Mouse (Mus musculus) hindbrain, postnatal 0 days (tissue): Measurements from ENCODE around the gene Ebf1. TPM values are rescaled to one million over a fixed set of nuclear protein-coding genes. Genes with fewer than 3 reads are reported as not detected.

Experiments used
- ATAC-seq: fragments of 200-750 bp; cut with Nextera tagmentation; 2 replicates; pipeline ENCODE4 v1.8.0; 2017; ENCODE audit warnings: mild to moderate bottlenecking, moderate TSS enrichment, moderate library complexity
- DNase-seq: peaks from one replicate; pipeline ENCODE4 v3.0.0-alpha.2; 2015; ENCODE audit warnings: low spot score
- H3K27ac ChIP-seq: fragments of 300-500 bp; sonication (generic); 2 replicates; pipeline ENCODE4 v1.5.1; 2014; ENCODE audit warnings: mild to moderate bottlenecking
- H3K27me3 ChIP-seq: fragments of 300-500 bp; sonication (generic); 2 replicates; pipeline ENCODE4 v1.6.1; 2014; ENCODE audit warnings: low read length, mixed read lengths; ENCODE audit not compliant: insufficient read depth
- H3K36me3 ChIP-seq: fragments of 300-500 bp; sonication (generic); 2 replicates; pipeline ENCODE4 v1.6.1; 2014; ENCODE audit warnings: low read length, mixed read lengths; ENCODE audit not compliant: insufficient read depth
- H3K4me1 ChIP-seq: fragments of 300-500 bp; sonication (generic); 2 replicates; pipeline ENCODE4 v1.6.1; 2014; ENCODE audit warnings: antibody characterized with exemption, low read length, mixed read lengths; ENCODE audit not compliant: insufficient read depth
- H3K4me2 ChIP-seq: fragments of 300-500 bp; sonication (generic); 2 replicates; pipeline ENCODE4 v1.6.1; 2014; ENCODE audit warnings: low read depth, mild to moderate bottlenecking, low read length, moderate library complexity, mixed read lengths
- H3K4me3 ChIP-seq: fragments of 300-500 bp; sonication (generic); 2 replicates; pipeline ENCODE4 v1.5.1; 2014; ENCODE audit warnings: low read length
- H3K9ac ChIP-seq: fragments of 300-500 bp; sonication (generic); replicated peaks from 2 replicates; pipeline ENCODE4 v1.6.1; 2014; ENCODE audit warnings: mild to moderate bottlenecking, low read length, moderate library complexity, mixed read lengths
- H3K9me3 ChIP-seq: fragments of 300-500 bp; sonication (generic); 2 replicates; pipeline ENCODE4 v1.6.1; 2016; ENCODE audit warnings: low read length, mixed read lengths
- CTCF ChIP-seq: IDR thresholded peaks from 2 replicates; pipeline ENCODE4 v1.5.1; 2016; ENCODE audit warnings: antibody characterized with exemption, control low read depth, low read depth
- WGBS: fragments of 180-500 bp; shearing (Covaris S2); extraction: QIAGEN DNeasy Blood & Tissue Kit; methylation state at CpG from one replicate; pipeline ENCODE4 v1.1.7; 2014; 5-methylcytosine and 5-hydroxymethylcytosine counted together
- polyA plus RNA-seq: library from polyadenylated mRNA; unstranded; fragments of >200 nt; fragmentation: Nextera tagmentation; extraction: Ambion mirVana; gene quantifications from 2 replicates; pipeline ENCODE4 v1.2.1, GENCODE M21; 2015
- total RNA-seq: library from RNA; depleted of rRNA; stranded (reverse); fragments of >200 nt; gene quantifications from 2 replicates; pipeline ENCODE4 v1.2.3, GENCODE M21; 2014

Gene Ebf1
- total and polyA plus RNA-seq, 2 experiments from 2014 or later: 67.1 to 71.7 TPM

DNA sequence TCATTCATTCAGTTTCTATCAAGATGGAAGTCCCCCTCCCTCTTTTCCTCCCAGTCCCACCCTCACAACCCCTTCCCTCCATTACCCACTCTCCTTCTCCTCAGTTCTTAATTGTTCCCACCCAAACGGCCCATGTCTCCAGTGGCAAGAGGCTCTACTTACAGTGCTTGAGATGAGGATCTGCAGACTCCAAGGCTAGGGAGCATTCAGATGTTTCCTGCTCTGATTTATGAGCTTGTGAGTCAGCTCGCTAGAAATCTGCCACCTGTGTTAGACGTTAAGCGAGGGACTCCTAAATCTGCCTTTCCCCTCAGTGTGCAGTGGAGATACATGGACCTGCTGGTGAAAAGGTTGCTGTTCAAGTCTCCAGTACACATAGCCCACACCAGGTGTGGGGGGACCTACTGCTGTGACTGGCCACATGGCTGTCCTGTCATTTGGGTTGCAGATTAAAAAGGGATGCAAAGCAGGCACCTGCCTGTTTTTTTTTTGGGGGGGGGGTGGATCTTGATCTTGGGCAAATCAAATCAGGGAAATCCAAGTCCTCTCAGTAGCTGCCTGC lies 21.2 kb downstream of the Ebf1 start:
- ATAC-seq: no peak
- DNase-seq: no peak
- Histone ChIP-seq H3K4me3 (no peak overlapping the region), H3K4me2 (no peak overlapping the region), H3K4me1 (no peaks in the 10 kb centered on the region), H3K9ac (no peak overlapping the region), H3K27me3 (no peaks in the 10 kb centered on the region), H3K9me3 (no peaks in the 10 kb centered on the region), H3K36me3 (no peaks in the 10 kb centered on the region), H3K27ac (no peak overlapping the region)
- WGBS: 63% methylated on average over 4 of the region's 4 CpGs
- TF ChIP-seq CTCF: no peak

DNA sequence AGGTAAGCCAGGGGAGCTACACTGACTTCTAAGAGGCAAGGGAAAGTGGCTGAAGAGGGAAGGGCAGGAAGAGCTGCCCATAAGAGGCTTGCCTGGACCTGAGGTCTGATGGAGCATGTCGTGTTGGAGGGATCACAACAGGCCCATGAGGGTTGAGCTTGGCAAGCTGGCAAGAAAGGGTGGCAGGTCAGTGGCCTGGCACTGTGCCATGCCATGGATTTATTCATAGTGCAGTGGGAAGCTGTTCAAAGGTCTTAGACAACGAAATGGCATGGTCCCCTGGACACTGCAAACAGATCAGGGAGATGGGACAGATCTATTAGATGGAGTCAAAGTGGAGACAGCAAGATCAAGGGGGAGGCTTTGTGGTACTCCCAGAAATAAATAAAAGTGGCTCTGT lies 24.4 kb downstream of the Ebf1 start:
- 51% methylated on average over 2 of the region's 2 CpGs for WGBS
- DNase-seq: no peak

DNA sequence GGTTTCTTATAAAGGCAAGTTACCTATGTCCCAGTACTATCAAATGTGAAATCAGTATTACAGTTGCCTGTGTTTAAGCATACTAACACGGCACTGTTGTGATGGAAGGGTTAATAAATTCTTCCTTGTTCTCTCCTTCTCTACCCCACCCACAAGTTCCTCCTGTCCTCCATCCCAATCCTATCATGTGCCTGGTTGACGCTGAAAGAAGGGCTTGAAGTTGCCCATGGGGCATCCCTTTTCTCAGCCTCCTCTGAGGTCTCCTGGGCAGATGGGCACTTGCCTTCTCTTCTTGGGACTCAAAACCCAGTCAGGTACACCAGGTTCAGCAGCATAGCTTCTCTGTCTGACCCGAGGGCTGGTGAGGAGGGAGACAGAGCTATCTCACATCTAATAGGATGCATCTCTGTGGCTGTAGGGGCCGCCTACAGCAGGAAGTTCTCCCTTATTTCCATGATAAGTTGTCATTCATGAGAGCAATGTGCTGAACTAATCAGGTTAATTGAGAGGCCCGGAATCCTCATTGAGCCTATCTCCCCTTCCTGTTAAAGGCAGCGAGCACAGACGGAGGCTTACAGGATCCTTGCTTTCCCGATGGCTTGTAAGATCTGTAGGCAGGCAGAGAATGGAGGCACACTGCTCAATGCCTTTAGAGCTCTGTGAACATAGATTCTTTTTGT lies 37.4 kb downstream of the Ebf1 start:
- ATAC-seq (no peak), DNase-seq (no peak)
- WGBS: 46% methylated on average over 8 of the region's 8 CpGs
- no peak for TF ChIP-seq CTCF
- H3K27me3 ChIP-seq: no peaks in the 10 kb centered on the region
- no peak overlapping the region for H3K4me3 ChIP-seq
- no peak overlapping the region; the same call in 1 of the 2 replicates for H3K27ac ChIP-seq
- no peaks in the 10 kb centered on the region for H3K36me3 ChIP-seq
- H3K4me1 ChIP-seq: 0 out of 2 replicates have a peak, but pooled peaks cover 5% of the 10 kb centered on the region
- H3K9ac ChIP-seq: no peak overlapping the region
- H3K9me3 ChIP-seq: no peaks in the 10 kb centered on the region
- H3K4me2 ChIP-seq: no peak overlapping the region

More for the DNA sequence above, 24.4 kb downstream of the Ebf1 start:
- Histone ChIP-seq H3K4me1 (no peaks in the 10 kb centered on the region), H3K27me3 (no peaks in the 10 kb centered on the region), H3K4me3 (no peak overlapping the region), H3K36me3 (no peaks in the 10 kb centered on the region), H3K9ac (no peak overlapping the region), H3K9me3 (no peaks in the 10 kb centered on the region), H3K27ac (no peak overlapping the region), H3K4me2 (no peak overlapping the region)
- no peak for TF ChIP-seq CTCF
- no peak for ATAC-seq

DNA sequence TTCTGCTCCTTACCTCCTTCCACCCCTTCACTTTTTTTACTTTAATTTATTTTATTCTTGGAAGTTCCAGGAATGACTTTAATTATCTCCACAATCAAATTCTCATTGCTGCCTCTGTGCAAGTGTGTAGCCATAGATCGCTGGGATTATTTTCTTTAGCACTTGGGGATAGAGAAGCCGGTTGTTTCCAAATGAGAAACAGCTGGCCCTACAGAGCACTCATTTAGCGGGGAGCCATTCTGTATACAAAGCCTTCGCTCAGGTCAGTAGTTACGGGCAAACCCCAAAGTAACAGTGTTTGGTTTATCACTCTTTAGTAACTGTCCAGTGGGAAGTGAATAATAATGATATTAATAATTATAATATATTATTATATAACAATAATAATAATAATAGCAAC lies 38.4 kb downstream of the Ebf1 start:
- Histone ChIP-seq H3K9ac (no peak overlapping the region), H3K36me3 (no peaks in the 10 kb centered on the region), H3K4me1 (0 out of 2 replicates have a peak, but pooled peaks cover 5% of the 10 kb centered on the region), H3K4me2 (no peak overlapping the region), H3K27ac (no peak overlapping the region), H3K9me3 (no peaks in the 10 kb centered on the region), H3K27me3 (no peaks in the 10 kb centered on the region), H3K4me3 (no peak overlapping the region)
- no peak for DNase-seq
- no peak for ATAC-seq
- no peak for TF ChIP-seq CTCF
- WGBS: 50% methylated on average over 5 of the region's 5 CpGs

DNA sequence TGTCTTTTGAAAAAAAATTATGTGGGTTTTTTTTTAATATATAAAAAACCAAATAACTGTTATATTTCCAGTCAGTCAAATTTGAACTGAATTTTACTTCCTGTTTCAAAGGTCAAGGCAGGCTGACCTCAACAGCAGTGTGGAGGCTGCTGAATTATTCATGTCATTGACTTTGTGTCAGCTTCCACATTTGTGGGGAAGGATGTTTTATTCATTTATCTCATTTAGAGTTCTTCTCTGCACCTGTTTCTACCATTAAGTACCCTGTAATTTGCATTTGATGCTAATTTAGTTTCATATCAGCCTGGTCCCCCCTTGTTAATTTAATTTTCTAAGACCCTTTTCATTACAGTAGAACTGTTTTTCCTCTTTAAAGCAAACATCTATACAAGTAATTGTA lies 39.8 kb downstream of the Ebf1 start:
- TF ChIP-seq CTCF: no peak
- Histone ChIP-seq H3K27ac (no peak overlapping the region), H3K4me1 (0 out of 2 replicates have a peak, but pooled peaks cover 5% of the 10 kb centered on the region), H3K9me3 (no peaks in the 10 kb centered on the region), H3K9ac (no peak overlapping the region), H3K27me3 (no peaks in the 10 kb centered on the region), H3K4me3 (no peak overlapping the region), H3K36me3 (no peaks in the 10 kb centered on the region), H3K4me2 (no peak overlapping the region)
- no peak for ATAC-seq
- DNase-seq: no peak

DNA sequence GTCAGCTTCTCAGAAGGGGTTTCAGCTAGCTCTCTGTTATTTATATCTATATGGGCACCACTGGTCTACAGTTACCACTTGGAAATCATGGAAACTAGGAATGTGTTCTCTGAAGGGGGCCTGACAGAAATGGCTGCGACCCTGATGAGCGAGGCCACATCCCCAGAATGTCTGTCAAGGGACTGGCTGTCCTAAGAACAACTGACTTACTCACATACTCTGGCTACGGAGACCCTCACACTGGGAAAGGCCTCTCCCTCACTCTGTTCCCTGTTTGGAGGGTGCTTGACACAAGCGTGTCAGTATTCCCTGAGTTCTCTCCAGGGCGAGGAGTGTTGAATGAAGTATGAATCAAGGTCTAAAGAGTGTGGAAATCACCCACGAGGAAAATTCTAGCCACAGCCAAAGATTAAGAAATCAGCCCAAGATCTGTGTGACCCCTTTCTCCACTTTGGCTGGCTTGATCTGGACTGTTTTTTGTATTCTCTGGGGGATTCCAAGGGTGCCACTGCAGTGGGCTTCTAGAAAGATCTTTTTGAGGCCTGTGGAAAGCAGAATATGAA lies 40.8 kb downstream of the Ebf1 start:
- H3K4me2 ChIP-seq: no peak overlapping the region
- H3K9me3 ChIP-seq: no peaks in the 10 kb centered on the region
- no peaks in the 10 kb centered on the region for H3K27me3 ChIP-seq
- H3K4me3 ChIP-seq: no peak overlapping the region
- peaks cover 5% of the 10 kb centered on the region; the same call in 1 of the 2 replicates for H3K4me1 ChIP-seq
- WGBS: 26% methylated on average over 6 of the region's 6 CpGs
- H3K9ac ChIP-seq: no peak overlapping the region
- no peaks in the 10 kb centered on the region for H3K36me3 ChIP-seq
- no peak for ATAC-seq
- no peak for TF ChIP-seq CTCF
- no peak overlapping the region for H3K27ac ChIP-seq
- DNase-seq: no peak

DNA sequence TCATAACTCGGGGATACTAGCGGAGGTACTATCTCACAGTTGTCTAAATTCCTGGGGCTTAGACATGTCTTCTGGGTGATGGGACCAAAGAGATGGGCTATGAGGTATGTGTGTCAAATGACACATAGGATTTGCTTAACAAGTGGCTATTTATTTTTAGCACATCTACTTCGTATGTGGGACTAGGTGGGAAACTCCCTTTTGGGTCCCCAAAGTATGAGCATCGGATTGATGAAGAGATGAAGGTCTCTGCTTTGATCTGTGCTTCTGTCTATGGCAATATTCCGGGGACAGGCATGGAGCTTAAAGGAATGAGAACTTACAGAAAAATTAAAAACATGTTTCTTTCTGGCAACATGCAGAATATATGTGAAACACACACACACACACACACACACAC lies 44.8 kb downstream of the Ebf1 start:
- no peak for TF ChIP-seq CTCF
- H3K9me3 ChIP-seq: no peaks in the 10 kb centered on the region
- ATAC-seq (no peak), DNase-seq (no peak)
- no peak overlapping the region for H3K4me3 ChIP-seq
- WGBS: 85% methylated on average over 5 of the region's 5 CpGs
- no peak overlapping the region for H3K4me2 ChIP-seq
- H3K27me3 ChIP-seq: no peaks in the 10 kb centered on the region
- no peak overlapping the region for H3K9ac ChIP-seq
- H3K27ac ChIP-seq: no peak overlapping the region
- H3K4me1 ChIP-seq: peaks cover 11% of the 10 kb centered on the region; the same call in 1 of the 2 replicates
- no peaks in the 10 kb centered on the region for H3K36me3 ChIP-seq
